Mouse (Mus musculus) mouse trophoblast stem cell (cell line): ENCODE measurements around the gene Man2b1.

Experiments used
- in situ Hi-C, 2 experiments: fragments of 300-500 bp; cut with MseI, MboI; formaldehyde crosslinking; loops; 2 replicates in 1 of 2; 3 replicates in 1 of 2; pipeline ENCODE4 v1.15.1; 2025

Man2b1 gene

DNA sequence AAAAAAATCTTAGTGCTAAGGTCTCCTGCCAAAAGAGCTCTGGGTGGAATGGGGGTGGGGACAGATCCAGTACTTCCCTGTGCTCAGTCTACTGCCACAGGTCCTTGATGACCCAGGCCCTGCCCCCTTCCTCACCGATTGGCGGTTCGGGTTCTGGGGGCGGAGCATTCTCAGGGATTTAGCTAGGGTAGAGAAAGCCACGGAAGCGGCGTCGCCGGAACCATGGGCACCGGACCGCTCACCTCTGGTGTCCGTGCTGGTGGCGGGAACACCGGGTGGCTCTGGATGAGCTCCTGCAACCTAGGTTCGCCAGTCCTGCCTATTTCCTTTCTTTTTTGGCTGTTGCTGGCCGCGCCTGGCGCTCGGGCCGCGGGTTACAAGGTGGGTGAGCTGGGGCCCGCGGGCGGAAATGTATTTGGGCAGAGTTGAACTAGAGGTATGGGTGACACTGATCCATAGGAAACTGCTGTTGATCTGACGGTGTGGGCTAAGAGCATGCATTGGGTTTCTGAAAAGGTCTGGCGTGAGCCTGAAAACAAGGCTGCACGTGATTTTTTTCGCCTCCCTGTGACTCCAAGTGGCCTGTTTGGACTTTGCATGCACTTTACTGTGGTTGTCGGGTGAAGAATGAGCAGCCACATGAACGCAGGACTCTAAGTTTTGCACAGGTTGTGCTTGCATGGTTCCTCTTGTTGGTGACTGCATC is at the start of gene Man2b1:
Gene Man2b1, plus strand, starts transcription at position 163 of the 706 bp plus-strand sequence.
- in situ Hi-C loops = no loop called here

DNA sequence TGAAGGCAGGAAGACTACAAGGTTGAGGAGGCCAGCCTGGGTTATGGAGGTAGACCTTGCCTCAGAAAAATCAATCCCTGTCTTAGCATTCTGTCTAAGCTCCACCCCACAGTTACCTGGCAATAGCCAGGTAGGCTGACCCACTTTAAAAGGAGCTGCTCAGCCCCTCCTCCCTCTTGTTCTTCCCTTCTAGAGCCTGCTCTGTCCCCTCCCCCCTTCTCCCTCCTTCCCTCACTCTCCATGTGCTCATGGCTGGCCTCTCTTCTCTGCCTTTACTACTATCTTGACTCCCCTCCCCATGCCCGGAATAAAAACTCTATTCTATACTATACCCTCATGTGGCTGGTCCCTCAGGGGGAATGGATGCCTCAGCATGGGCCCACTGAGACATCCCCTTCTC is 49.2 kb upstream of the Man2b1 start:
- in situ Hi-C loops = no loop called here

DNA sequence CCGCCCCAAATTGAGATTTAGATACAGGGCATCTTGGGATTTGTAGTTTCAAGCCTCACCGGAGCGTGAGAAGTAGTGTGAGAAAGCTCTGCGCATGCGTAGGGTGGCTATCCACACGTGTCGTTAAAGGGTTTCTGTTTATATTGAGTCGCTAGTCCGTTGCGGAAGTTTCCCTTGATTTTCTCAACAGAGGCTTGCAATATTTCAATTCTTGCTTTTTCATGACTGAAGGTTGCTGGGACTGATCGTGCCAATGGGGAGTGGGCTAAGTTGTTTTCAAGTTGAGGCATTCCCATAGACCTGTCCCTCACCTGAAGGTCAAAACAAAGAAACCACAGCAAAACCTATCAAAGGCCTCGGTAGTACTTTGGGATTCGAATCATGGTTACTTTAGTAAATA is 48.3 kb upstream of the Man2b1 start:
- in situ Hi-C loops = no loop called here

- in situ Hi-C loops = no loop called here
Observed at GRCm38 (mm10) chr8:85035165-85035727, 47.8 kb upstream of the Man2b1 start.

GRCm38 (mm10) chr8:85035728-85036310 is 47.3 kb upstream of the Man2b1 start:
- in situ Hi-C loops = no loop called here

GRCm38 (mm10) chr8:85036381-85036717 is 46.7 kb upstream of the Man2b1 start:
- in situ Hi-C loops = no loop called here

DNA sequence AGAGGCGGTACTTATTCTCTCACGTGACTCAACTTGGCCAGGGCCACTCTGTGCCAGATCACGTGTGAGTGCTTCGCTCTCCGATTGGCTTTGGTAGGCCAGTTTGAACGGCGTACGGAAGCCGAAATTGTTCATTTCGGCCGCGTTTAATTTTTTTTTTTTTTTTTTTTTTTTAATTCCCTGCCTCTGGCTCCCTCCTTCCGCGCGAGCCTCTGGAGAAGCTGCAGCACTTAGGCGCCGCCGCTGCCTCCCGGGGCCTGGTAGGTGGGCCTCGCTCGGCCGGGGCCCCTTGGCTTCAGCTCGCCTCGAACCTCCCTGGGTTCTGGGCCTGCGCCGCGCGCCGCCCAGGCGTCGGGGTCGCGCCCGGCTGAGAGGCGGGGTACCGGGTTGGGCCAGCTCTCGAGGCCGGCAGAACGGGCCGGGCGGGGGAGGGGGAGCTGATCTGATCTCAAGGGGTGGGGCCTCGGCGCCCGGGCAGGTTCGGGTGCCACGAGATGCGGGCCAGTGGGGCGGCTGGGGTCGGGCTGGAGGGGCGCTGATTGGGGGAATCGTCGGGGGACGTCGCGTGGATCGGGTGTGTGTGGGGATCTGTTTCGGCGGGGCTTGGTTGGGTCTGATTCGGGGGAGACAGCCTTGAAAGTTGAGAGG is 46.2 kb upstream of the Man2b1 start, which contains the start of gene Tnpo2:
Gene Tnpo2, plus strand, starts transcription at position 198 of the 648 bp plus-strand sequence.
- in situ Hi-C loops = no loop called here

GRCm38 (mm10) chr8:85037366-85037680 is 45.7 kb upstream of the Man2b1 start:
- in situ Hi-C loops = no loop called here

GRCm38 (mm10) chr8:85037681-85038531 is 45.2 kb upstream of the Man2b1 start:
- in situ Hi-C loops = no loop called here

DNA sequence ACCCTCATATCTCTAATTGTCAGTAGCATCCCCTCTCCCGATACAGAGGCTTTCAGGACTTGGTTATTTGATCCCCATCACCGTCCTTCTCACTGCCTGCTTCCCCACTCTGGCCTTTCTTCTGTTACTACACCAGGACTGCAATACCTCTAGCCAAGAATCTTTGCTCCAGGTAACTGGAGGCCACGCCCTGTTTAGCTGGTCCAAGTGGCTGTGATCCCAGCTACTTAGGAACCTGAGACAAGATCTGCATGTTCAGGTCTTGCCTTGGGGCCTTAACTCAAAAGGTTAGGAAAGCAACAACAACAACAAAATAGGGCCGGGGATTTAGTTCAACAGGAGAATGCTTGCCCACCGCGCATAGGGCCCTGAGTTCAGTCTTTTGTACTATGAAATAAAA is 39.5 kb upstream of the Man2b1 start:
- in situ Hi-C loops = no loop called here

DNA sequence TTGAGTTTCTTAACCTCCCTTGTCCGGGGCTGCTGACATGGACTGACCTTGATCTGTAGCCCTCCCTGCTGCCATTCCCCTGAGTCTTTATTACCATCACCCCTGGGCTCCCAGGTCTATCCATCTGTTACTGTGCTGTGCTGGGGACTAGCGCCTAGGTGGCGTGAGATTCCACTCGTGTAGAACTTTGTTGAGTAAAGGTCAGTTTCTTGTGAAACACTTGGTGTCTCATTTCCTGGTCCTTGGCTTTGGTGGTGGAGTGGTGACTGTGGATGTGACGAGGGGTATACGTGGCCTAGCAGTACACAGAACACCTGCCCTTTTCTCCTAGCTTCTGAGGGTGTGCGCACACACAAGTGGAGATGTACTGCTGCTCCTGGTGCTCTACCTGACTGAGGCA is 25.7 kb upstream of the Man2b1 start:
- in situ Hi-C loops = no loop called here

- in situ Hi-C loops = no loop called here
Observed at GRCm38 (mm10) chr8:85059879-85060616, 23.0 kb upstream of the Man2b1 start, which contains the start of gene Fbxw9. TSS of gene Fbxw9 (plus strand) at chr8:85060055.

- in situ Hi-C loops = no loop called here
Observed at GRCm38 (mm10) chr8:85062603-85063002, 20.5 kb upstream of the Man2b1 start.

- in situ Hi-C loops = no loop called here
Observed at GRCm38 (mm10) chr8:85065213-85065612, 17.9 kb upstream of the Man2b1 start.

- in situ Hi-C loops = no loop called here
Observed at GRCm38 (mm10) chr8:85067155-85067554, 15.9 kb upstream of the Man2b1 start.

DNA sequence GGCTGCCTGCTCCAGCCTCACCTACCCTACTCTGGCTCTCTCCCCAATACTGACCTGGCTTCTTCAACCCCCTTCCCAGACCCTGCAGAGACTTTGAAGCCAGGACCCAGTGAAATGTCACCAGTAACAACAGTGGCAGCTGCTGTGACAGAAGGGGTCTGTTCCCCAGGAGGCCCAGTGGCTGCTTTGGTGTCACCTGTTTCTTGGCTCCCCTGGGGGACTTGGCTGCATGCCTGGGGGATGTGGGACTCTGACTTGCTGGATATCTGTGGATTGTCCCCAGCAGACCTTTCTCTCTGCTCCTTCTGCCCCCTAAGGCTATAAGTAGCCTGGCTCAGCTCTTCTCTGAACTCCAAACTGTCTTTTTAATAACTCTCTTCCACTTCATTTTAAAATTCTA is 15.1 kb upstream of the Man2b1 start, which contains the start of gene Gm5741:
Gene Gm5741, minus strand, starts transcription at position 1 of the 400 bp plus-strand sequence.
- in situ Hi-C loops = no loop called here

DNA sequence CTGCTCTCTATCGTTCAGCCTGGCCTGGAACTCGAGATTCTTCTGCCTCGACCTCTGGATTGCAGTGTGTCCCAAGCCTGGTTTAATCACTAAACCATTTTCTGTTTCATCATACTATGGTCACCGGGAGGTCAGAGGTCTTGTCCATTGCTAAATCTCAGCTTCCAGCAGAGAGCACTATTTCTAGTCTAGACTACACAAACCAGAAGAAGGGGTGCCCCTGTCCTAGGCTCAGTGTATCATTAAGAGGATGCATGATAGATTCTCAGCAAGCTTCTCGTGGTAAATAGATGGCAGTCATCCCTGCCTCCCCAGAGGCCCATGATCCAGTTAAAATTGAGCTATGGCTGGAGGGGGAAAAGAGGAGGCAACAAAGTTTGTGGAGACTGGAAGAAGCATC is 12.0 kb upstream of the Man2b1 start:
- in situ Hi-C loops = no loop called here

GRCm38 (mm10) chr8:85071514-85072281 is 11.4 kb upstream of the Man2b1 start, which contains the start of gene Dhps:
TSS of gene Dhps (plus strand) at chr8:85071757.
- in situ Hi-C loops = no loop called here

DNA sequence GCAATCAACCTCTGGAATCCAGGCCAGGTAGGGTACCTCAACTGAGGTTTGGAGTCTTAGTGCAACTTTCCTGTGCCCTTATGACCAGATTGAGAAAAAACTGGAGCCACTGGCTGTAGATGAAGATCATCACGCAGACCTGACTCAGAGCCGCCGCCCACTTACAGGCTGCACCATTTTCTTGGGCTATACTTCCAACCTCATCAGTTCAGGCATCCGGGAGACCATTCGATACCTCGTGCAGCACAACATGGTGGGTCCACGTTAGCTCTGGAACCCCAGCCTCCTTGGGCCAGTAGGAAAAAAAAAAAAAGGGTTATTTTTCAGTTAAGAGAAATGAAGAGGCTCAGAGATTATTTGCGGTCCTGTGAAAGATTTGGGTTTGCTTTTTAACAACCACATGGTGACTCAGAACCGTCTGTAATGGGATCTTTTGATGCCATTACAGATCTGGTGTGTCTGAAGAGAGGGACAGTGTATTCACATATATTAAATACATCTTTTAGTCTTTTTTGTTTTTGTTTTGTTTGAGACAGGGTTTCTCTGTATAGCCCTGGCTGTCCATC is 10.6 kb upstream of the Man2b1 start:
- in situ Hi-C loops = no loop called here

GRCm38 (mm10) chr8:85073041-85073612 is 9.9 kb upstream of the Man2b1 start:
- in situ Hi-C loops = no loop called here
